In the genomic region with DNA sequence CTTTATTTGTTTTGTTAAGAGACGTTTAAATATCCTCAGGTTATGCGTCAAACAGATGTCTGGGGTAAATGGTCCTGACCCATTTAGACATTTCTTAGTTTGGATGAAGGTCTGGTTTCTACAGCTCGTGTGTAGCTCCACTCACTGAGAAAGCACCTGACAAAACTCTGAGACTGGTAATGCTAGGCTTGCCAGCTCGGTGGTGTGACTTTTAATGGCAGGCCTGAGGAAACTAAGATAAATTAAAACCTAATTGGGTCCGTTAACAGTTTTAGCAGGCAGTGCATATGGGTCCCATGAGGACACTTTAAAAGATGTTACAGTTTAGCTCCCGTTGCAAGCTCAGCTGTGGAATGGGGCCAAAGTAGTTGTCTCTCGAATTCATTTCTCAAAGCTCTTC, we compare ENCODE assay signal across 13 mouse cellular contexts.
"Had no signal": no experiment of that assay in that cellular context is flagged by ENCODE, and none has a peak within 500 bp of the region (broad histone marks: within the 10 kb centered on the region; RNA-seq: fewer than 3 reads in every experiment).

No protein-coding gene starts in this region.

- H3K4me2 ChIP-seq: hindbrain, embryonic 15.5 days; intestine, embryonic 15.5 days; liver, embryonic 15.5 days; lung, embryonic 14.5 days; midbrain, embryonic 15.5 days; stomach, embryonic 15.5 days had no signal

- DNase-seq: kidney, adult 18-20 months; kidney, postnatal 10 days; layer of hippocampus, postnatal 36 days; lung, embryonic 14.5 days; lung, postnatal 10 days; lung, postnatal 4 days; right cerebral cortex, postnatal 14 days had no signal

- H3K36me3 ChIP-seq: hindbrain, embryonic 15.5 days; intestine, embryonic 15.5 days; liver, embryonic 15.5 days; midbrain, embryonic 10.5 days; midbrain, embryonic 15.5 days; stomach, embryonic 15.5 days had no signal

- H3K4me1 ChIP-seq: hindbrain, embryonic 15.5 days; intestine, embryonic 15.5 days; liver, embryonic 15.5 days; midbrain, embryonic 10.5 days; midbrain, embryonic 15.5 days; stomach, embryonic 15.5 days had no signal

- H3K9ac ChIP-seq: hindbrain, embryonic 15.5 days; intestine, embryonic 15.5 days; liver, embryonic 15.5 days; lung, embryonic 14.5 days; midbrain, embryonic 15.5 days; stomach, embryonic 15.5 days had no signal

- ATAC-seq: intestine, embryonic 15.5 days; midbrain, embryonic 15.5 days had no signal

- H3K27me3 ChIP-seq: hindbrain, embryonic 15.5 days; intestine, embryonic 15.5 days; liver, embryonic 15.5 days; midbrain, embryonic 15.5 days; stomach, embryonic 15.5 days had no signal

- H3K9me3 ChIP-seq: hindbrain, embryonic 15.5 days; intestine, embryonic 15.5 days; liver, embryonic 15.5 days; midbrain, embryonic 10.5 days; midbrain, embryonic 15.5 days; stomach, embryonic 15.5 days had no signal

- H3K27ac ChIP-seq: hindbrain, embryonic 15.5 days; intestine, embryonic 15.5 days; liver, embryonic 15.5 days; midbrain, embryonic 10.5 days; midbrain, embryonic 15.5 days; stomach, embryonic 15.5 days had no signal

- H3K4me3 ChIP-seq: hindbrain, embryonic 15.5 days; intestine, embryonic 15.5 days; liver, embryonic 15.5 days; midbrain, embryonic 10.5 days; midbrain, embryonic 15.5 days; stomach, embryonic 15.5 days had no signal
